Mouse (Mus musculus) limb, embryonic 15.5 days (tissue): ENCODE data around the gene Vps37c. TPM values are rescaled to one million over a fixed set of nuclear protein-coding genes. Genes with fewer than 3 reads are reported as not detected.

Experiments
- ATAC-seq: fragments of 200-750 bp; cut with Nextera tagmentation; 2 replicates; pipeline ENCODE4 v1.8.0; 2017; ENCODE audit warnings: low read depth, moderate TSS enrichment; ENCODE audit not compliant: insufficient number of reproducible peaks, low FRiP score, low TSS enrichment
- H3K27ac ChIP-seq: fragments of 300-500 bp; sonication (generic); 2 replicates; pipeline ENCODE4 v1.5.1; 2015; ENCODE audit warnings: moderate library complexity, mild to moderate bottlenecking, inconsistent platforms
- H3K27me3 ChIP-seq: fragments of 300-500 bp; sonication (generic); 2 replicates; pipeline ENCODE4 v1.6.1; 2015; ENCODE audit warnings: inconsistent platforms
- H3K36me3 ChIP-seq: fragments of 300-500 bp; sonication (generic); 2 replicates; pipeline ENCODE4 v1.6.1; 2015; ENCODE audit warnings: inconsistent platforms
- H3K4me1 ChIP-seq: fragments of 300-500 bp; sonication (generic); 2 replicates; pipeline ENCODE4 v1.6.1; 2015; ENCODE audit warnings: inconsistent platforms
- H3K4me2 ChIP-seq: fragments of 300-500 bp; sonication (generic); 2 replicates; pipeline ENCODE4 v1.6.1; 2015; ENCODE audit warnings: mild to moderate bottlenecking, inconsistent platforms
- H3K4me3 ChIP-seq: fragments of 300-500 bp; sonication (generic); 2 replicates; pipeline ENCODE4 v1.5.1; 2015; ENCODE audit warnings: mild to moderate bottlenecking, inconsistent platforms
- H3K9ac ChIP-seq: fragments of 300-500 bp; sonication (generic); 2 replicates; pipeline ENCODE4 v1.6.1; 2015; ENCODE audit warnings: inconsistent platforms
- H3K9me3 ChIP-seq: fragments of 300-500 bp; sonication (generic); 2 replicates; pipeline ENCODE4 v1.6.1; 2016; ENCODE audit warnings: inconsistent platforms
- WGBS: fragments of 180-500 bp; shearing (Covaris S2); methylation state at CpG from one replicate; pipeline ENCODE4 v1.1.7; 2015; 5-methylcytosine and 5-hydroxymethylcytosine counted together
- polyA plus RNA-seq: library from polyadenylated mRNA; unstranded; fragments of >200 nt; fragmentation: Nextera tagmentation; extraction: Ambion mirVana; gene quantifications from 2 replicates; pipeline ENCODE4 v1.2.1, GENCODE M21; 2015

The Vps37c gene
- polyA plus RNA-seq, 1 experiment from 2014 or later, result 46.0 TPM

DNA sequence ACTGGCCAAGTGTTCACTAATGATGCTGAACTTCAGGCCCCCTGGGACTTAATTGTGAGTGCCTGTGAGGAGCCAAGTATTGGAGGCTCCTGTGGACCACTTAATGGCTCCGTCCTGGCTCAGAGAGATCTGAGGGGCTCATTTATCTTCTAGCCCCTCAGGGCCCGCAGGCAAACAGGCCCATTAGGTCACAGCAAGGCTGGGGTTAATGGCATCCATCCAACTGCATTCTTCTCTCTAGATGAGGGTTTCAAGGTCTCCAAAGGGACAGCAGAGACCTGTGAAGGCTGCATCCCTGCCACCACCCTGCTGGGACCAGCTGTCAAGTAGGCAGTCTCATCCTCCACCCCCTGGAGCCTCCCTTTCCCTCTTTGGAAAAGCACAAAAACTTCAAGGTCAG lies 31.2 kb downstream of the Vps37c start:
- no peak overlapping the region for H3K4me3 ChIP-seq
- no peaks in the 10 kb centered on the region for H3K36me3 ChIP-seq
- no peak overlapping the region for H3K4me2 ChIP-seq
- H3K9ac ChIP-seq, result no peak overlapping the region
- ATAC-seq, result no peak
- no peaks in the 10 kb centered on the region for H3K9me3 ChIP-seq
- H3K4me1 ChIP-seq, result peaks cover 30% of the 10 kb centered on the region
- no peak overlapping the region for H3K27ac ChIP-seq
- no peaks in the 10 kb centered on the region for H3K27me3 ChIP-seq
- WGBS, result 25% methylated on average over 2 of the region's 2 CpGs

DNA sequence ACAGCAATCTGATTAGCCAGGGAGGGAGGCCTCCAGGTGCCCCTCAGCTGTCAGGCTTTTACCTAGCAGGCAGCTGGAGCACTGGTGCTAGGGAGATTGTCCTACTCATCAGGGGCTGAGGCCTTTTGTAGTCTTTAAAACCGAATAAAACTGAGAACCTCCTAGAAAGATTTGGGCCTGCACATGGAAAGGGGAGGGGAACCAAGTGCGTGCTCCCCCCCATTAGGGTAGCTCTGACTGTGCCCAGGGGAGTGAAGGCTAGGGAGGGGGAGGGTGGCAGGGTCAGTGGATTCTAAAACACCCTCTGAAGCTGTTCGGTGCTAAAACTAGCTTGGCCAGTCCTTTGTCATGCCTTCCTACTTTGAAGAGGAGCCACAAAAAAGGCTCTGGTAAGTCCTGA lies 32.0 kb downstream of the Vps37c start:
- Histone ChIP-seq H3K4me2 (no peak overlapping the region), H3K27ac (no peak overlapping the region), H3K4me3 (no peak overlapping the region), H3K36me3 (no peaks in the 10 kb centered on the region), H3K27me3 (no peaks in the 10 kb centered on the region), H3K9ac (no peak overlapping the region), H3K9me3 (no peaks in the 10 kb centered on the region), H3K4me1 (peaks cover 30% of the 10 kb centered on the region)
- 15% methylated on average over 3 of the region's 3 CpGs for WGBS
- no peak for ATAC-seq

DNA sequence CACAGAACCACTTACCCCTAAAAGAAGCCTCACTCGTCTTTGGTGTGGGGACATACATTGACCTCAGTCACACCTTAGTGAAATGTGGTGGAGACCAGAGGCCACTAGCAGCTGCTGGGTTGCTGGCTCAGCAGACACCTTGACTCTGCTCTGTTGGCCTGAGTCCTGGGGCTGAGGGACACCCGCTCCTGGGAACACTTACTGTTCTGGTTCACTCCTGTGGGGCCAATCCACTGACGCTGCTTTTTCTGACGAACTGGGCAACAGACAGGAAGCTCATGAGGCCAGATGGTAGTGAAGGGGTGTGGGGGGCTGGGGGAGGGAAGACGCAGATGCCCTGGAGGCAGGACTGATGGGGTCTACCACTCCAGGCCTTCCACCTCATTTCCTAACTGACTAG lies 32.5 kb downstream of the Vps37c start:
- peaks cover 30% of the 10 kb centered on the region for H3K4me1 ChIP-seq
- no peak for ATAC-seq
- no peak overlapping the region for H3K4me3 ChIP-seq
- H3K9me3 ChIP-seq, result no peaks in the 10 kb centered on the region
- H3K36me3 ChIP-seq, result no peaks in the 10 kb centered on the region
- H3K27ac ChIP-seq, result no peak overlapping the region
- no peak overlapping the region for H3K4me2 ChIP-seq
- H3K9ac ChIP-seq, result no peak overlapping the region
- no peaks in the 10 kb centered on the region for H3K27me3 ChIP-seq
- 32% methylated on average over 5 of the region's 5 CpGs for WGBS

DNA sequence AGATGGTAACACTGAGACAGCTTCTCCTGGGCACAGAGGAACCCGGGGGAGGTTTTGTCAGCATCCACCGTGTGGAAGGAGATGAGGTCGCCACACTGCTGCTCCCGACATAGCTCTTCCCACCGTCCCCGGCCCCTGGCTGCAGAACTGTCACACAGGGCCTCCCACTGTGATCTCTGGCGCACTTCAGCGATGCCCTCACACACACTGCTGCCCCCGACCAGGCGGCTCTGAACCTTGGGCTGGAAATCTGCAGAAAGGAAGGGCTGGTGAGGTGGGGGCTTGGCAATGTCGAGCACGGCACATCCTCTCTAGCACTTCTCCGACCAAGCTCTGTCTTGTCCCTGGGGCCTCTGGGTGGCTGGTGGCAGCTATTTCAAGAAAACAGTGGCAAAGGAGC lies 34.5 kb downstream of the Vps37c start:
- Histone ChIP-seq H3K9me3 (no peaks in the 10 kb centered on the region), H3K4me2 (no peak overlapping the region), H3K36me3 (no peaks in the 10 kb centered on the region), H3K4me1 (peaks cover 30% of the 10 kb centered on the region), H3K4me3 (no peak overlapping the region), H3K27me3 (no peaks in the 10 kb centered on the region), H3K27ac (peak overlapping the region; percentile 43), H3K9ac (no peak overlapping the region)
- WGBS, result 21% methylated on average over 13 of the region's 13 CpGs
- ATAC-seq, result no peak

DNA sequence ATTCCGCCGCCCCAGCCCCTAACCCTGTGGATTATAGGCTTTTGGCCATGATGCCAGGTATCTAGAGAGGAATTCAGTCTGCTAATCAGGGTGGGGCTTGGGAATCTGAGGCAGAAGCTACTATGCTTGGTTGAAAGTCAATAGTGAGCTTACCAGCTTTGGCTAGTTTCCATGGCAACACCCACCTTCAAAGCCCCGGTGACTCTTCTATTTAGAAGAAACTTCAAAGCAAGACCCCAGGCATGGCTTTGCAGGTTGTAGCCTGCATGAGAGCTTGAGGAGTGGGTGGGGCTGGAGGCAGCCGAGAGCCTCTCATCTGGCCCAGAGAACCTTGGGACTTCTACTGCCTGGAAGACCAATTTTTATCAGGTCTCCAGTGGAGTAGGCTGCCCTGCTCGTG lies 35.1 kb downstream of the Vps37c start:
- H3K36me3 ChIP-seq, result no peaks in the 10 kb centered on the region
- peak overlapping the region; percentile 43; the same call in 1 of the 2 replicates for H3K27ac ChIP-seq
- H3K4me1 ChIP-seq, result peaks cover 30% of the 10 kb centered on the region
- no peaks in the 10 kb centered on the region for H3K9me3 ChIP-seq
- H3K27me3 ChIP-seq, result no peaks in the 10 kb centered on the region
- no peak overlapping the region for H3K4me3 ChIP-seq
- H3K9ac ChIP-seq, result no peak overlapping the region
- WGBS, result 28% methylated on average over 5 of the region's 5 CpGs
- H3K4me2 ChIP-seq, result no peak overlapping the region
- no peak for ATAC-seq

DNA sequence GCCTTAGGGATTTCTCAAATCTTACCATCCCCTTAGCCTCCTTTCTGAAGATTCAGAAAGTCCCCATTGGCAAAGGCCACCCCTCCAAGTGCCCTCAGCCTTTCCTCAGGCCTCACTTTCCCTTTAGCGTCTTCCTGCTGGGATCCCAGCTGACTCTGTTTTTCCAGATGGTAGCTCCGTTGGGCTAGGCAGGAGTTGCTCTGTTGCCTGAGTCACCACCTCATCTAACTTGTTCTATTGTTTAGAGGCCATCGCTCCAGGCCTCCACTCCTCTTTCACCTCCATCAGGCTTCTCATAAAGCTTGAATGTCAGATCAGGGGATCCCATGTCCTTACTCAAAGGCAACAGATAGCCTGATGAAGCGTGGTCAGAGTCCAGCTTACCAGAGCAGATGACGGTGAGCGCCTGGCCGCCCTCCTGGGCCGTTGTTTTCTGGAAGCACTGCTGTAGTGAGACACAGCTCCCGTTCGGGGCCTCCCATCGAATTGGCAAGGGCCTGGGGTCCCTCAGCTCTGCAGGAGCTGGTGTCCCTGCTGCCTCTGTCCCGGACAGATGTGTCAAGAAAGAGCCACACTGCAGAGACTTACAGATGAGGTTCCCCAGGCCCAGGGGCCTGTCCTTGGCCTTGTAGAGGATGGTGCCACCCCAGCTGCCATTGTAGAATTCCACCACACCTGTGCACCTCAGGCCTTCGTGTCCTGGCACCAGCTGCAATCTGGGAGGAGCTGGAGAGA lies 36.3 kb downstream of the Vps37c start:
- H3K9me3 ChIP-seq, result no peaks in the 10 kb centered on the region
- ATAC-seq, result no peak
- WGBS, result 72% methylated on average over 13 of the region's 13 CpGs
- no peak overlapping the region for H3K9ac ChIP-seq
- H3K4me2 ChIP-seq, result no peak overlapping the region
- H3K27me3 ChIP-seq, result no peaks in the 10 kb centered on the region
- no peak overlapping the region for H3K27ac ChIP-seq
- peaks cover 27% of the 10 kb centered on the region for H3K4me1 ChIP-seq
- no peaks in the 10 kb centered on the region for H3K36me3 ChIP-seq
- no peak overlapping the region for H3K4me3 ChIP-seq

DNA sequence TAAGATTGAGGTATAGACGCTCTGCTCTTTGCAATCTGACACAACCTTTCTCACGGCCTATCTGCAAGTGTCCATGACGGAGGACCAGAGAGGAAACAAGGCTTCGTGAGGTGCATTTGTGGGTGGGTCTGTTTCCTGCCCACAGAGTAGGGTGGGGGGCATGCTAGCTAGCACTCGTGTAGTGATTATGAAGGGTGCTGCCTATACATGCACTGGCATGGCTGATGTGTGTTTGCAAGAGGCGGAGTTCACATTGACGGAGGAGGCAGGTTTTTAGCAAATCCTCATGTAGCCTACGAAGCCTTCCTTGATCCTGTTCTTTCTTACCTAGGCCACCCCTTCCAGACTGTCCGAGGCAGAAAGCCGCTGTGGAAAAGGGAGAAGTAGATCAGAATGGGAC lies 41.4 kb downstream of the Vps37c start:
- Histone ChIP-seq H3K36me3 (no peaks in the 10 kb centered on the region), H3K4me1 (peaks cover 7% of the 10 kb centered on the region; the same call in 1 of the 2 replicates), H3K4me3 (no peak overlapping the region), H3K27ac (no peak overlapping the region), H3K27me3 (no peaks in the 10 kb centered on the region), H3K9me3 (no peaks in the 10 kb centered on the region), H3K4me2 (no peak overlapping the region), H3K9ac (no peak overlapping the region)
- WGBS, result 82% methylated on average over 10 of the region's 10 CpGs
- ATAC-seq, result no peak

DNA sequence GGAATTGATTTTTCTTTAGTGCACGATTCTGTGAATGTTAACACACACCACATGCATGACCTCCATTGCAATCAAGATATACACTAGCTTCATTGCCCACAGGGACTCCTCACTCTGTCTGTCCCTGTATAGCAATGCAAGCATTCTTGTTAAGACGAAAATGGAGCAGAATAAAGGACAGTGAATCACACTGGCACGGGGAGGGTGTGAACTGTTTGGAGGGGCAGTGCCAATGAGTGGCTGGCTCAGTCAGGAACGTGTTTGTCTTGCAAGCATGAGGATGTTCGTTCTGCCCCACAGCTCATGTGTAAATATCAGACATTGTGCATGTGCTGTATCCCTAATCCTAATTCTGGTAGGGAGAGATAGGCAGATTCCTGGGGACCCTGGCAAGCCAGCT lies 41.9 kb downstream of the Vps37c start:
- no peak overlapping the region for H3K4me2 ChIP-seq
- H3K4me3 ChIP-seq, result no peak overlapping the region
- H3K27ac ChIP-seq, result no peak overlapping the region
- ATAC-seq, result no peak
- no peaks in the 10 kb centered on the region for H3K27me3 ChIP-seq
- peaks cover 7% of the 10 kb centered on the region; the same call in 1 of the 2 replicates for H3K4me1 ChIP-seq
- WGBS, result 81% methylated on average over 5 of the region's 5 CpGs
- no peaks in the 10 kb centered on the region for H3K36me3 ChIP-seq
- no peak overlapping the region for H3K9ac ChIP-seq
- no peaks in the 10 kb centered on the region for H3K9me3 ChIP-seq

DNA sequence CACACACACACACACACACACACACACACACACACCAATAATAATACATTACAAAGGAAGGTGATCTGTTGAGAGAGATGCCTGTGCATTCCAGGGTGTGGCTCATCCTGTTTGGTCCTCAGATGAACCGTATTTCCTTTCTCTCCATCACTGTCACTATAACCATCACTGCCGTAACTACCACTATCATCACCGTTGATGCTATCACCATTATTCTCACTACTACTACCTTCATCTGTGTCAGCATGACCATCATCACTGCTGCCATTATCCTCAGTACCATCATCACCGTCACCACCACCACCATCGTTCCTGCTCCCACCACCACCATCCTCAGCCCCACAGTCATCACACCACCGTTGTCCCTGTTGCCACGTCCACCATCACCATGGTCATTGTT lies 43.4 kb downstream of the Vps37c start:
- Histone ChIP-seq H3K4me3 (no peak overlapping the region), H3K9ac (no peak overlapping the region), H3K27ac (no peak overlapping the region), H3K4me1 (peaks cover 7% of the 10 kb centered on the region; the same call in 1 of the 2 replicates), H3K9me3 (no peaks in the 10 kb centered on the region), H3K27me3 (no peaks in the 10 kb centered on the region), H3K36me3 (no peaks in the 10 kb centered on the region), H3K4me2 (no peak overlapping the region)
- ATAC-seq, result no peak
- WGBS, result 91% methylated on average over 7 of the region's 7 CpGs

DNA sequence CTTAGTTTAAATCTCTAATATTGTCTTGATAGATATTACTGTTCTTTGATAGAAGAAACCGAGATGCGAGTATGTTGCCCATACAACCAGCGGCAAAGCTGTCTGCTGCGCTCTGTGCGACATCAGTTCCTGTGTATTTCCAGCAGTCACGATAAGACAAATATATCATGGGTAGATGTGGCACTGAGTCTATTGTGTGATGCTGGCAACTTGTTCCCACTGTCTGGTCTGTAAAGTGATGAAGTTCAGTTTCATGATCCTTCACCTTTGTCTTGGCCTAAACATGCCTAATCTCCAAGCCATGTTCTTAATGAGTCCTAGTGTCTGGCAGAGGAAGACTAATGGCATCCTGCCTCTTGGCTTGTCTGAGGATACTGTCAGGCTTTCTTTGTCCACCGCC lies 44.2 kb downstream of the Vps37c start:
- Histone ChIP-seq H3K36me3 (no peaks in the 10 kb centered on the region), H3K27me3 (no peaks in the 10 kb centered on the region), H3K4me1 (peaks cover 7% of the 10 kb centered on the region; the same call in 1 of the 2 replicates), H3K27ac (no peak overlapping the region), H3K9ac (no peak overlapping the region), H3K9me3 (no peaks in the 10 kb centered on the region), H3K4me3 (no peak overlapping the region), H3K4me2 (no peak overlapping the region)
- no peak for ATAC-seq
- 95% methylated on average over 7 of the region's 7 CpGs for WGBS

DNA sequence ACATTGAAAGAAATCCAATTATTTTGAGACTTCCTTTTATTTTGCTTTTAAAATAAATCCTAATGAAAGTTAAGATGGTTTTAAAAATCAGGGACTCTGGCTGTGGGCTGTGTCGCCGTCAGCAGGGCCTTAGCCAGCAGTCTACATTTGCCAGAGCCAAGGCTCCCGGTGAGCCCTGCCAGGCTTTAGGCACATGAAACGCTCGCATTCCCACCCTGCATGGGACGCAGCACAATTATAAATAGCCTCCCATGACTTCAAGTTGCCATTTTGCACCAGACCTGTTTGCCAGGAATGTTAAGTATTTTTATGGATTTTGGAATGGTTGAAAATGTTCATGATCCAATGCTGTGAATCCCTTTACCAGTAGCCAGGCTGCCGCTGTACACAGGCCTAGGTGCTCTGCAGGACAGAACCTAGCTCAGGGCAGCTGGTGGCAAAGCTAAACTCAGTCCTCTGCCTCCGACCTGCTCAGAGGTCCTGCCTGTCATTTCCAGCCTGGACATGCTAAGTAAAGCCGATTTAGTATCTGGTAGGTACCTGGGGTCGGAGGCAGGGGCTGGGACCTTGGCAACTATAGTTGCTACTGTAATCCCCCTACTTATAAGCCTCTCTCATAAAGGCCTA lies 45.1 kb downstream of the Vps37c start:
- Histone ChIP-seq H3K9me3 (no peaks in the 10 kb centered on the region), H3K27me3 (no peaks in the 10 kb centered on the region), H3K4me1 (peaks cover 7% of the 10 kb centered on the region; the same call in 1 of the 2 replicates), H3K9ac (no peak overlapping the region), H3K4me2 (no peak overlapping the region), H3K27ac (no peak overlapping the region; the same call in 1 of the 2 replicates), H3K4me3 (no peak overlapping the region), H3K36me3 (no peaks in the 10 kb centered on the region)
- WGBS, result 48% methylated on average over 10 of the region's 10 CpGs
- no peak; the same call in 1 of the 2 replicates for ATAC-seq

DNA sequence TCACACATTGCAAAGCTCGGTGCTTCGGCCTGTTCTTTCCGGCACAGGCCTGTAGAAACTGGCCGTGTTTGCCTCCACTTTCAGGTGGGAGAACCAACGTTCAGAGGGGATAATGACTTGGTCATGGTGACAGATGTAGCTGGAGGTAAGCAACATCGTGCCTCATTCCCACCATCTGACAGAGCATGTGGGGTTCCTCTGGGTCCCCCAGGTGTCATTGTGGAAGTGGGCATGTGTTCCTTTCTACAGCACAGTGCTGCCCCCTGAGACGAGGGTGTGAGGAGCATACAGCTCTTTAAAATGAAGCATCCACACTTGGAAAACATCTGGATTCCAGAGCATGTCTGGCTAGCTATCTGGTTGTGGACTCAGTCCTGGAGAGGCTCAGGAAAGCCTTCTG lies 46.0 kb downstream of the Vps37c start:
- WGBS, result 72% methylated on average over 7 of the region's 7 CpGs
- H3K27ac ChIP-seq, result no peak overlapping the region
- H3K36me3 ChIP-seq, result no peaks in the 10 kb centered on the region
- no peak overlapping the region for H3K4me2 ChIP-seq
- peaks cover 7% of the 10 kb centered on the region; the same call in 1 of the 2 replicates for H3K4me1 ChIP-seq
- H3K4me3 ChIP-seq, result no peak overlapping the region
- no peaks in the 10 kb centered on the region for H3K27me3 ChIP-seq
- H3K9me3 ChIP-seq, result no peaks in the 10 kb centered on the region
- no peak overlapping the region for H3K9ac ChIP-seq
- ATAC-seq, result no peak
